Mouse (Mus musculus) large intestine, adult 2 months (tissue): ENCODE data around the gene Rangrf. TPM values are rescaled to one million over a fixed set of nuclear protein-coding genes. Genes with fewer than 3 reads are reported as not detected.
"Not testable (repeated sequence)": the region's sequence is repeated elsewhere in the genome, so short reads cannot be mapped to it uniquely, and the experiment has no call there.

Experiments used
- DNase-seq: peaks from one replicate; pipeline ENCODE4 v3.0.0-alpha.2; 2012; ENCODE audit warnings: low read depth, low spot score
- WGBS: fragments of 180-500 bp; shearing (Covaris S2); methylation state at CpG from one replicate; pipeline ENCODE4 v1.1.7; 2018; 5-methylcytosine and 5-hydroxymethylcytosine counted together
- polyA plus RNA-seq: library from polyadenylated mRNA; depleted of rRNA; stranded (reverse); fragments of >200 nt; gene quantifications from 2 replicates; pipeline ENCODE4 v1.2.3, GENCODE M21; 2012; rRNA removed

Gene Rangrf
- polyA plus RNA-seq, 1 experiment = 88.5 TPM

DNA sequence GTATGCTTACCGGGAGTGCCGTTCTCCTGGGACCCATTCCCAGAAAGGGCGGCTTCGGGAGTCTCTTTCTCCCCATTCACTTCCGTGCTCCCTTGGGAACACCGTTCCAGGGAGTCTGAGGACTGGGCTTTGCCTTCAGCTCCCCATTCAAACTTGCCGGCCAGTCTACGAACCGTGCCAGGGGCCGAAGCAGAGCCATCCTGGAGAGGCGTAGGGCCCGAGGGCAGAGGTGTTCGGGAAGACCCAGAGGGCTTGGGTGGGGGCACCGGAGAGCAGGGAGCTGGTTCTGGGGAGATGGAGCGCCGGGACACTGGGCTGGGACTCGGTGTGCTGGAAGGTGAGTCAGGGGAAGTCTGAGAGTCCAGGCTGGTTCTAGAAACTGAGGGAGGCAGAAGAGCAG lies 20.6 kb downstream of the Rangrf start:
- 2% methylated on average over 17 of the region's 17 CpGs for WGBS
- DNase-seq = no peak

DNA sequence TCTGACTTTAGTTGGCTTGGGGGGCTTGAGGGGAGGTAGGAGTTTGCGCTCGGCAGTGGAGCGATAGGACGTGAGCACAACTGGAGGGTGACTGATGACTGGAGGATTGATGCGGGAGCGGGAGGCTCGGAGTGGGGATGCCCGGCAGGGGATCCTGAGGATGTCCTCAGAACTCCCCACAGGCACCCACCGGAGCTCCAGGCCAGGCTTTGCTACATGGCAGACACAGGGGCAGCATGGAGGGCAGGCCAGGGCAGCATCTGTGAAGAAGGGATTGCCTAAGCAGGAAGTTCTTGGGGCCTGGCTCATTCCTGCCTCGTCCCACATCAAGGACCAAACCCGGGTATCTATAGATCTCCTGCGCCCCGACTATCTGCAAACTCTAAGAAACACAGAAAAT lies 21.1 kb downstream of the Rangrf start:
- WGBS = 26% methylated on average over 13 of the region's 13 CpGs

DNA sequence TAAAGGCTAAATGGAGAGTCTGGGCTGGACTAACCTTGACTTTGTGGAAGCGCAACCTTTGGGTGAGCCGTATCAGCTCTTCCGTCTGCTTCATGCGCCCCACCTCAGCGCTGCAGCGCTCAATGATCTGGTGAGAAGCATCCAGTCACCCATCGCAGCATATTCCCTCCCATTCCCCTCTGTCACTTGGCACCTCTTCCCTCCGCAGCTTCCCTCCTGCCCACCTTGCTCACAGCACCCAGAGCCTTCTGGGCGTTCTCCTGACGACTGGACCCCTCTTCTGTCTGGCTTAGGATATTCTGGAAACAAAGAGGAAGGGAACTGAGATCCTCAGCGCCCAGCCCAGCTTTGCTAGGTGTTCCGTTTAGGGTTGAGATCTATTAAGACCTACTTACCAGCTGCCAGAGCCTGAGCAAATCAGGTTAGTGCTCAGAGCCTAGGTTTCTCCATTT lies 27.4 kb downstream of the Rangrf start:
- WGBS = 22% methylated on average over 12 of the region's 12 CpGs
- DNase-seq = no peak

More for the DNA sequence above, 21.1 kb downstream of the Rangrf start:
- DNase-seq = no peak

DNA sequence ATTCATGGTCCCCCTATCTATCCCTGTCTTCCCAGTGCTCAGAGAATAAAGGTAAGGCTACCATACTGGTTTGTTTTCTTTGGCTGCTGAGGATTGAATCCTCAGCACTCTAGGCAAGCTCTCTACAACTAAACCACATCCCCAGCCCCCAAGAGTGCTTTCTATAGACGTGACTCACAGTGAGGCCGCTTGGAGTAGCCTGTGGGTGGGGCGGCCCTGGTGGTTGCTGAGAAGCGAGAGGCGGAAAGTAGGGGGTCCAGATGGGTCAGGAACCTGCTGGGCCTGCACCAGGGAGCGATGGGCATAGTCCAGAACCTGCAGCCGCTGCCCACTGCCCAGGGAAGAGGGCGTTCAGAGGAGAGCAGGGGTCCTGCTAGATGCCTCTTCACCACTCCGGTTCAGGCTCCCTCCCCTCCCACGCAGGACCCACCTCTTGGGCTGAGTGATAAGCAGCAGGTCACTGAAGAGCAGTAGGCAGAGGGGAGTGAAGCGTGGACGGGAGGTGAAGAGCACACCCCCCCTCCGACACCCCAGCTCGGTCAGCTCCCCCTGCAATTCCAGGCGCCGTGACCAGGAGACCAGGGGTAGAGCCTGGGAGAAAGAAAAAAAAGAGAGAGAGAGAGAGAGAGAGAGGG lies 28.1 kb downstream of the Rangrf start:
- WGBS = 26% methylated on average over 15 of the region's 16 CpGs
- no peak for DNase-seq

DNA sequence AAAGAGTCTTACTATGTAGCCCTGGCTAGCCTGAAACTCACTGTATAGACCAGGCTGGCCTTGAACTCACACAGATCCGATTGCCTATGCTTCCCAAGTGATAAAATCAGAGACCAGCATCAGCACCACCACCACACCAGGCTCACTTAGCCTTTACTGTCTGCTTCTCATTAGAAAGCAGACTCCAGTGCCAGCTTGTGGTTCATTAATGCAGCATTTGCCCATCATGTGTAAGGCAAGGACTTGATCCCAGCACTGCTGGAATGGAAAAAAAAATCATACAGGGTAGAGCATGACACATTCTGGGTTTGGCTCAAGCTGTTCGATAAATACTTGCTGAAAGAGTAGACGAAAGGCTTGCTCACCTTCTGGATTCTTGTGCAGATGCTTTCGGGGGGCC lies 29.0 kb downstream of the Rangrf start:
- 88% methylated on average over 4 of the region's 4 CpGs for WGBS
- DNase-seq = no peak

DNA sequence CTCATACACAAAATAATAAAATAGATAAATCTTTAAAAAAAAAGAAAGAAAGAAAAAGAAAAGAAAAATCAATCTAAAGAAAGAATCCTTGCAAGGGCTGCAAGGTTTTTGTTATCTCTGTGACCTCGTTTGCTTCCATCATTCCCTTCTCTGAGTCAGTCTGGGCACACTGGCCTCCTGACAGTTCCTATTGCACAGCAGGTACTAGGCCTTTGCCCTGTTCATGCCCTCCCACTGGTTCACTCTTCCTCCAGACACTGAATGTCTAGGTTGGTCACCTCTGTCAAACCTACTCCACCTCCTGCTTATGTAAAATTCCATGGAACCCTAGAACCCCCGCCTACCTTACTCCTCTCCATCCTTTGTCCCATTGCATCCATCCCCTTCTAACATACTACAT lies 29.7 kb downstream of the Rangrf start:
- DNase-seq = no peak
- 76% methylated on average over 2 of the region's 2 CpGs for WGBS

DNA sequence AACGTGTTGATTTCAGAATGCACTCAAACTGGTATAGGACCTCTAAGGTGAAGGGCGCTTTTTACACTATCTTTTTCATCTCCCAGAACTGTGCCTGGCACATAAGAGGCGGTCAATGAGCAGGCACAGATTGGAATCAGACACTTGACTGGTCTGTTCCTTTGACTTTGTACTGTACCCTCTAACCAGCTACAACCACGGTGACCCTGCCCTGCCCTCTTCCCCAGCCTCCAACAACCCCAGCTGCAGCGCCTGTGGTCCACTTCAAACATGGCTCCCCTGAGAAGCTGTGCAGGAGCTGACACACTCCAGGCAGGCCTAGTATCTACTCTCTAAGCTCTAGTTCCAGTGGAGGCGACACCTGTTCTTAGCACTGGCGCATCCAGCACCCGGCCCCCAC lies 32.3 kb downstream of the Rangrf start:
- no peak for DNase-seq
- WGBS = 93% methylated on average over 8 of the region's 8 CpGs

DNA sequence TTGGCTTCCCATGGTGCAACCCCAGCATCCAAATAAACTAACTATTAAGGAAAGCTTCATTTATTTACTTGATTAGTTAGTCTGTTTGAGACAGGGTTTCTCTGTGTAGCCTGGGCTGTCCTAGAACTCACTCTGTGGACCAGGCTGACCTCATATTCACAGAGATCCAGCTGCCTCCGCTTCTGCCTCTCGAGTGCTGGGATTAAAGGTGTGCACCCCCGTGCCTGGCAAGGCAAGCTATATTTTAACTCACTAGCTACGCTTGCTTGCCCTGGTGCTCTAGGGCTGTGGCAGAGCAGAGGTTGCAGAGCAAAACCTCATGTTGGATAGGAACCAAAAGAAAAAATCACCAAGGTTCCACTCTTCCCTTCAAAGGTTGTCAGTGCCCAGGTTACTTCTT lies 34.5 kb downstream of the Rangrf start:
- no peak for DNase-seq
- WGBS = 32% methylated on average over 4 of the region's 4 CpGs

DNA sequence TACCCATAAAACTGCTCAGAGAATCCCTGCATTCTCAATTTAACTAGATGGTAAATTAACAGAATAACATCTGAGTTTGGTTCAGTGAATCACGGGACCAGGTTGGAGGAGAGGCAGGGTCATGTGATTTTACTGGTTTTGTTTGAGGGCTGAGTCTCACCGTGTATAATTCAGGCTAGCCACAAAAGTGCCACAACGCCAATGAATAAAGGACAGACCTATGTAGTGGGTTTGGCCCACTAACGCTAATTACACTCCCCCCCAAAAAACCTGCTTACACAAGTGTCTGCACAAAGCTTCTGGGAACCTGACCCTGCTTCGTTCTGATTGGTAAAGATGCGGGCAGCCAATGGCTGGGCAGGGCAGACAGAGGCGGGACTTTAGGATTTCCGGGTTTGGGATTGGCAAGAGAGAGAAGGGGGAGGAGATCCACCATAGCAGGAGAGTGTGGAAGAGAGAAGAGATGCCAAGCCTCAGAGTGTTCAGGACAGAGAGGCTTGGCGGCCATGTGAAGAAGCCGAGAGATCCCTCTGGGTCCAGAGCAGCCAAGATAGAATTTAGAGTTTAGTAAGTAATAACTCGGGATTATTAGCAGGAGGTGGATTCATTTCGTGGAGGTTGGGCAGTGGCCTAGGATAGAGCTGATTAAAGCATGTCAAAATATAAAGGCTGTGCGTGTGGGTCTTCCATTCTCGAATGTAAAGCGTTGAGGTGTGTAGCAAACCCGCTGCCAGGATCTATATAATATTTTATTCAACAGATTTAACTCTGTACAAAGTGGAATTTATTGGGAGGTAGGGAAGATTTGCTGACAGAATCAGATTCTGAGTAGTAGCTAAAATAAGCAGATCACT lies 35.3 kb downstream of the Rangrf start:
- WGBS = under 1% methylated on average over 16 of the region's 16 CpGs
- DNase-seq = peak; percentile 82

DNA sequence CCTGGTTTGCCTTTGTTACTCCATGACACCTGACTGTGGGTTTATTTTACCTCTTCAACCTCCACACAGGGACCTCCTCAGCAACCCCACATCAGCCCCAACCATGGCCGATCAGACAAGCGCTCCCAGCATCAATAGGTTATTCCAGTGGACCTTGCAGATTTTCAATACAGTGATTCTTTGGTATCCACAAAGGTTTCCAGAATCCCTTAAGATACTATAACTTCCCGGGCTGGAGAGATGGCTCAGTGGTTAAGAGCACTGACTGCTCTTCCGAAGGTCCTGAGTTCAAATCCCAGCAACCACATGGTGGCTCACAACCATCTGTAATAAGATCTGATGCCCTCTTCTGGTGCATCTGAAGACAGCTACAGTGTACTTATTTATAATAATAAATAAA lies 38.0 kb downstream of the Rangrf start:
- 84% methylated on average over 4 of the region's 4 CpGs for WGBS

DNA sequence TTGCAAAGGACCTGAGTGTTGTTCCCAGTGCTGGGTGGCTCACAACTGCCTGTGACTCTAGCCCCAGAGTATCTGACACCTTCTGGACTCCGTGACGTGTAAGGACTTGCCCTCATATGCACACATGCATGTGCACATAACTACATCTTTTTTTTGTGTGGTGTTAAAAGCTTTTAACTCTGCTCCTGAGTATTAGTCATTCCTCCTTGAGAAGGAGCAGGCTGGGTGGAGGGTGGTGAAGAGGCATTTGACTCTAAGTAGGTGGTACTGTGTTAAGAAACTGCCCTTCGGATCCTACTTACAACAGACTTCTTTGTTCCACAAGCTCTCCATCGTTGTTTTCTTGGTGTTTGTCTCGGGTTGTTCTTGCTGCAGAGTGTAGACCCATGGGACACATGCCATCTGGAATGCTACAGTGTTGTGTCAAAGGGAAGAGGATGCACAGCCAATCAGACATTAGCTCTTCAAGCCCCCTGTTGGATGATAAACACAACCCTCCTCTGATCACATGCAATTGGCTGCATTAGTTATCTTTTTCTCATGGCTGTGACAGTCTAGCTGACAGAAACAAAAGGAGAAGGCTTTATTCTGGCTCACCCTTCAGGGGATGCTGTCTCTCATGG lies 41.0 kb downstream of the Rangrf start:
- no peak for DNase-seq
- 71% methylated on average over 5 of the region's 5 CpGs for WGBS

More for the DNA sequence above, 38.0 kb downstream of the Rangrf start:
- not testable (repeated sequence) for DNase-seq

DNA sequence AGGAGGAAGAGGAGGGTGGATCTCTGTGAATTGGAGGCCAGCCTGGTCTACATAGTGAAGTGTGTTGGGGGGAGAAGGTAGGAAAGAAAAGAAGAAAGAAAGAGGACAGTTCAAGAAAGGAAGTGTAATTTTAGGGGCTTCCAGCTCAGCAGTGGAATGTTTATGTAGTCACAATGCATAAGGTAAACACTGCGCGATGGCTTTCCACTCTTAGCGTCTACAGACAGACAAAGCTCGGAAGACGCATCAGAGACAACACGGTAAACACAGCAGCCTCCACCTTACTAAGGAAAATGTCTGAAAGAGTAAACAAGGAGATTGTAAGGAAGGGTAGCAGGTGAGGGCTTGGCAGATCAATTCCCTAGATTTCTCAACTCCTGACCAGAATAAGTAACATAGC lies 45.0 kb downstream of the Rangrf start:
- no peak for DNase-seq
- WGBS = 29% methylated on average over 6 of the region's 6 CpGs

DNA sequence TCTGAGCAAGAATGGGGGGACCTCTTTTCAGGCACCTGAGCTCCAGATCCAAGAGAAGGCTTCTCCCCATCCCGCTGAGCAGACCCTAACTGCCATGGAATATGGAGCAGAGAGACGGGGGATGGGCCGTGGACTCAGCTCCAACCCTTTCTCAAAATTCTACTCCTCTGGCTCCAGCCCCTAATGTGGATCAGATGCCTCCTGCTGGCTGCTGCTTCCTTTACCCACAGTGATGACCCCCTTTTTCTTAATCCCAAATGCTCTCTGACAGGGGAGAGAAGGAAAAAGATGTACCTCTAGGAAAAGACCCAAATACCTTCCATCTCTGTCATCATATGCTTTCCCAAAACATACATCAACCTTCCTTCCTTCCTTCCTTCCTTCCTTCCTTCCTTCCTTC lies 48.0 kb downstream of the Rangrf start, which contains the start of gene Odf4:
Gene Odf4 (minus strand): TSS at position 101 of the 400 bp plus-strand sequence.
- no peak for DNase-seq
- 83% methylated on average over 3 of the region's 3 CpGs for WGBS

DNA sequence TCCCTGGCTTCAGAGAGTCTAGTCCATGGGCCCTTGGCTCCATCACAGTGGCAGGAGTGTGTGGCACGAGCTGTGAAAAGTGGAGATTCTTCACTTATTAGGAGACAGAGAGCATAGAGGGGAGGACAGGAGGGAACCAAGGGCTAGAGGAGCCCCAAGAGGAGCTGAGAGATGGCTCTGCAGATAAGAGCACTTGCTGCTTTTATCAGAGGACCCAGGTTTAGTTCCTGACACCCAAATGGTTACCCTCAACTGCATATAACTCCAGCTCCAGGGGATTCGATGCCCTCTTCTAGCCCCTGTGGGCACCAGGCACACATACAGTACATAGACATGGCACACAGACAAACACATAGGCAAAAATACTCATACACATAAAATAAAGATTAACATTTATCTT lies 50.2 kb downstream of the Rangrf start:
- DNase-seq = no peak
- 83% methylated on average over 2 of the region's 2 CpGs for WGBS

DNA sequence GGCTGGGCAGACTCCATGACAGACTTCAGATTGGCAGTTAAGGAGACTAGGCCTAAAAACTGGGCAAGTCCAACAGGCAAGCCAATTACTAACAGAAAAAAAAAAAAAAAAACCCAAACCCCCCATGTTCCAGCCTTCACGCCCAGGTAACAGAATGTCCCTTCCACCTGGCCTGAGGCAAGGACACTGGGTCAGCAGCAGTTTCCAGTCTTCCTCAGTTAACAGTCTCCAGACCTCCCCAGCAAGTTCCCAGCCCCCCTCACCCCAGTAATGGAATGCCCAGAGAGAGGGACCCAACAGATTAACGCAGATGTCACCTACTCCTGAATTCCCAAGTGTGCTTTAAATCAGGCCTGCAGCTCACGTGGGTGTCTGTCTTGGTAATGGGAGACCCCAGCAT lies 51.8 kb downstream of the Rangrf start:
- DNase-seq = no peak
- WGBS = 88% methylated on average over 3 of the region's 3 CpGs

Other genes starting within 250 kb of the Rangrf start
- 31.3 and 33.9 TPM in 2 replicates for gene Ndel1, start 103.3 kb downstream of the Rangrf start, polyA plus RNA-seq
- gene Rnf222, start 86.6 kb downstream of the Rangrf start, polyA plus RNA-seq = not detected in 2 replicates
- 1,642 and 1,727 TPM in 2 replicates for gene Rpl26, start 73.6 kb downstream of the Rangrf start, polyA plus RNA-seq
- gene Odf4, start 48.1 kb downstream of the Rangrf start, polyA plus RNA-seq = not detected in 2 replicates
- 6.0 and 8.9 TPM in 2 replicates for gene Arhgef15, start 17.7 kb downstream of the Rangrf start, polyA plus RNA-seq
- gene Slc25a35, start 7.1 kb downstream of the Rangrf start, polyA plus RNA-seq = 26.2 and 29.9 TPM in 2 replicates
- 10.1 and 16.2 TPM in 2 replicates for gene Pfas, start 33.3 kb upstream of the Rangrf start, polyA plus RNA-seq
- gene Ctc1, start 40.7 kb upstream of the Rangrf start, polyA plus RNA-seq = 27.5 and 32.0 TPM in 2 replicates
- gene Aurkb, start 70.5 kb upstream of the Rangrf start, polyA plus RNA-seq = 47.0 and 50.8 TPM in 2 replicates
- 15.1 and 16.0 TPM in 2 replicates for gene Borcs6, start 84.5 kb upstream of the Rangrf start, polyA plus RNA-seq
- 25.6 and 33.7 TPM in 2 replicates for gene Tmem107, start 95.6 kb upstream of the Rangrf start, polyA plus RNA-seq
- gene Vamp2, start 113.3 kb upstream of the Rangrf start, polyA plus RNA-seq = 44.0 and 67.8 TPM in 2 replicates
- gene Per1, start 120.0 kb upstream of the Rangrf start, polyA plus RNA-seq = 6.1 and 13.9 TPM in 2 replicates
- gene Hes7, start 145.2 kb upstream of the Rangrf start, polyA plus RNA-seq = 0.07 and 0.15 TPM in 2 replicates
- gene 9130213A22Rik, start 147.4 kb upstream of the Rangrf start, polyA plus RNA-seq = 0.14 and 0.25 TPM in 2 replicates
- 0.36 and 0.62 TPM in 2 replicates for gene Aloxe3, start 150.7 kb upstream of the Rangrf start, polyA plus RNA-seq
- gene Alox12b, start 181.8 kb upstream of the Rangrf start, polyA plus RNA-seq = 0.06 TPM in 1 of 2 replicates, not detected in the other
- 0.04 TPM in 1 of 2 replicates, not detected in the other for gene Alox8, start 222.7 kb upstream of the Rangrf start, polyA plus RNA-seq